Mouse (Mus musculus): ENCODE data around the gene Clmp. TPM values are rescaled to one million over a fixed set of nuclear protein-coding genes. Genes with fewer than 3 reads are reported as not detected.
"Not testable (repeated sequence)": the region's sequence is repeated elsewhere in the genome, so short reads cannot be mapped to it uniquely, and the experiment has no call there.

Clmp gene
- polyA plus RNA-seq, 1 experiment from 2014 or later = 55.9 TPM

DNA sequence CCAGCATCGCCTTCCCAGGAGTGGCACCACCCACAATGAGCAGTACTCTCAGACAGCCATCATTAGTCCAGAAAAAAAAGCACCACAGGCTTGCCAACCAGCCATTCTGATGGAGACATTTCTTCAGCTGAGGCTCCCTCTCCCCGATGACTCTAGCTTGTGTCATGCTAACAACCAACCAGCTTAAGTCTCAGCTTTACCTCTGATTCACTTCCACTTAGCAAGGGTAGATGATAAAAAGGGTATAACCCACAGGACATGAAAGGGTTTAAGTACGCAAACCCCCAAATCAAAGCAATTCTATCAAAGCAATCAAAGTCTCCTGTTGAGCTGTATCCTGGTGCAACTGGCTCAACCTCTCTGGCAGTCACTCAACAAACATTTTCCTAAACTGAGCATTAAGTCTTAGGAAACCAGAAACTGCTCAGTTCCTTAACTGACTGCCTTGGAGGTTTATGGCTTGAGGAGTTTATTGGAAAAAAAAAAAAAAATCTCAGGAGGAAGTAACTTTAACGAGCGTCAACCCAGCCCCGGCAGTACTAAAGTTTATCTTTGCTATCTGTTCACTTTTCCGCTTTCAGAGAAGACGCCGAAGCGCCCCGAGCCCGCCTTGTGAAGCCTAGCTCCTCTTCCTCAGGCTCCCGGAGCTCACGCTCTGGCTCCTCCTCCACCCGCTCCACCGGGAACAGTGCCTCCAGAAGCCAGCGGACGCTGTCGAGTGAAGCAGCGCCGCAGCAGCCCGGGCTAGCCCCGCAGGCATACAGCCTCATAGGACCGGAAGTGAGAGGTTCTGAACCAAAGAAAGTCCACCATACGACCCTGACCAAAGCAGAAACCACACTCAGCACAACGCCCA lies 96.2 kb downstream of the Clmp start:
- Histone ChIP-seq H3K9me3 (no peaks in the 10 kb centered on the region), H3K4me1 (peaks cover 30% of the 10 kb centered on the region), H3K4me2 (peak overlapping the region; percentile 14; the same call in 1 of the 2 replicates), H3K36me3 (peaks cover 37% of the 10 kb centered on the region), H3K27me3 (no peaks in the 10 kb centered on the region), H3K9ac (no peak overlapping the region), H3K4me3 (no peak overlapping the region), H3K27ac (peak overlapping the region; percentile 45)
- 36% methylated on average over 26 of the region's 26 CpGs for WGBS
- ATAC-seq (ENCODE audit: insufficient number of reproducible peaks, insufficient read depth, low FRiP score, low TSS enrichment, low read depth) = no peak

GRCm38 (mm10) chr9:40783641-40784373 lies 98.0 kb downstream of the Clmp start:
- no peak overlapping the region for H3K4me3 ChIP-seq
- ATAC-seq (ENCODE audit: insufficient number of reproducible peaks, insufficient read depth, low FRiP score, low TSS enrichment, low read depth) = no peak

GRCm38 (mm10) chr9:40784374-40784967 lies 98.7 kb downstream of the Clmp start:
- Histone ChIP-seq H3K9me3 (no peaks in the 10 kb centered on the region), H3K9ac (no peak overlapping the region), H3K36me3 (peaks cover 29% of the 10 kb centered on the region), H3K27ac (peak overlapping the region; percentile 82), H3K4me3 (no peak overlapping the region), H3K4me2 (no peak overlapping the region; the same call in 1 of the 2 replicates), H3K27me3 (no peaks in the 10 kb centered on the region), H3K4me1 (peaks cover 30% of the 10 kb centered on the region)
- 6% methylated on average over 9 of the region's 9 CpGs for WGBS
- no peak for ATAC-seq (ENCODE audit: insufficient number of reproducible peaks, insufficient read depth, low FRiP score, low TSS enrichment, low read depth)

More at GRCm38 (mm10) chr9:40783641-40784373, 98.0 kb downstream of the Clmp start:
- Histone ChIP-seq H3K27me3 (no peaks in the 10 kb centered on the region), H3K4me1 (peaks cover 30% of the 10 kb centered on the region), H3K4me2 (no peak overlapping the region), H3K36me3 (peaks cover 29% of the 10 kb centered on the region), H3K27ac (peak overlapping the region; percentile 82), H3K9me3 (no peaks in the 10 kb centered on the region), H3K9ac (no peak overlapping the region)
- WGBS = 12% methylated on average over 13 of the region's 13 CpGs

GRCm38 (mm10) chr9:40785452-40785851 lies 99.7 kb downstream of the Clmp start:
- no peak for ATAC-seq (ENCODE audit: insufficient number of reproducible peaks, insufficient read depth, low FRiP score, low TSS enrichment, low read depth)
- 0 out of 2 replicates have a peak overlapping the region, but pooled peaks have one; percentile 82 for H3K27ac ChIP-seq

DNA sequence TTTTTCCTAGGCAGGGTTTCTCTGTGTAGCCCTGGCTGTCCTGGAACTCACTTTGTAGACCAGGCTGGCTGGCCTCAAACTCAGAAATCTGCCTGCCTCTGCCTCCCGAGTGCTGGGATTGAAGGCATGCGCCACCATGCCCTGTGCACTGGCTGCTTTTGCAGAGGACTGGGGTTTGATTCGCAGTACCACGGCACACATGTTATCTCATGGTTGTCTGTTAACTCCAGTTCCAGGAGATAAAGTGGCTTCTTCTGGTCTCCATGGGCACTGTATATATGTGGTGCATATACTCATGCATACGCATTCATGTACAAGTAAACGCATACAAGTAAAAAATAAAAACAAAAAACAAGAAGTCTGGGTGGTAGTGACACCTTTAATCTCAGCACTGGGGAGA lies 101.1 kb downstream of the Clmp start:
- WGBS = 95% methylated on average over 6 of the region's 6 CpGs
- H3K9me3 ChIP-seq; H3K27ac ChIP-seq; H3K4me2 ChIP-seq; H3K36me3 ChIP-seq; ATAC-seq (ENCODE audit: insufficient number of reproducible peaks, insufficient read depth, low FRiP score, low TSS enrichment, low read depth); H3K9ac ChIP-seq; H3K4me3 ChIP-seq; H3K27me3 ChIP-seq: not testable (repeated sequence)
- H3K4me1 ChIP-seq = peaks cover 30% of the 10 kb centered on the region

More at GRCm38 (mm10) chr9:40785452-40785851, 99.7 kb downstream of the Clmp start:
- no peak overlapping the region for H3K4me3 ChIP-seq
- no peak overlapping the region for H3K4me2 ChIP-seq
- WGBS = 43% methylated on average over 6 of the region's 6 CpGs
- H3K9ac ChIP-seq = no peak overlapping the region
- no peaks in the 10 kb centered on the region for H3K27me3 ChIP-seq
- H3K4me1 ChIP-seq = peaks cover 30% of the 10 kb centered on the region
- H3K36me3 ChIP-seq = peaks cover 22% of the 10 kb centered on the region
- H3K9me3 ChIP-seq = no peaks in the 10 kb centered on the region

- 71% methylated on average over 6 of the region's 6 CpGs for WGBS
- no peak overlapping the region for H3K4me3 ChIP-seq
- no peaks in the 10 kb centered on the region for H3K36me3 ChIP-seq
- H3K9ac ChIP-seq = no peak overlapping the region
- H3K4me2 ChIP-seq = no peak overlapping the region
- no peak overlapping the region for H3K27ac ChIP-seq
- no peaks in the 10 kb centered on the region for H3K9me3 ChIP-seq
- no peak for ATAC-seq (ENCODE audit: insufficient number of reproducible peaks, insufficient read depth, low FRiP score, low TSS enrichment, low read depth)
- no peaks in the 10 kb centered on the region for H3K27me3 ChIP-seq
- no peaks in the 10 kb centered on the region for H3K4me1 ChIP-seq
Observed at GRCm38 (mm10) chr9:40791864-40792633, 106.3 kb downstream of the Clmp start.

DNA sequence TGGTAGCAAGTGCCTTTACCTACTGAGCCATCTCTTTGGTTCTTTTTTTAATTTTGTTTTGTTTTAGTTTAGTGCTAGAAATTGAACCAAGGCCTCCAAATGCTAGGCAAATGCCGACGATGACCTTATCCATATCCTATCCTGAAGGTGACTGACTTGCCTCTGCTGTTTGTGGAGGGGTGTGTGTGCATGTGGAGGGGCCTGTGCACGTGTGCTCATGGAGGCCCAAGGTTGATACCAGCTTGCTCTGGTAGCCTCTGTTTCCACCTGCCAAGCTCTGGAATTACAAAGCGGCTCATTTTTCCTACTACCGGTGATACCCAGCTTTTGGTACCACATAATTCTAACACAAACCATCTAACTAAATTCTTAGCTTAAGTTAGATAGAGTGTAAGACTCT lies 107.8 kb downstream of the Clmp start:
- H3K4me3 ChIP-seq = no peak overlapping the region
- no peak overlapping the region for H3K9ac ChIP-seq
- no peaks in the 10 kb centered on the region for H3K9me3 ChIP-seq
- no peak for ATAC-seq (ENCODE audit: insufficient number of reproducible peaks, insufficient read depth, low FRiP score, low TSS enrichment, low read depth)
- H3K36me3 ChIP-seq = no peaks in the 10 kb centered on the region
- no peak overlapping the region for H3K27ac ChIP-seq
- H3K4me1 ChIP-seq = 0 out of 2 replicates have a peak, but pooled peaks cover 1% of the 10 kb centered on the region
- no peak overlapping the region for H3K4me2 ChIP-seq
- H3K27me3 ChIP-seq = no peaks in the 10 kb centered on the region
- 93% methylated on average over 5 of the region's 5 CpGs for WGBS

DNA sequence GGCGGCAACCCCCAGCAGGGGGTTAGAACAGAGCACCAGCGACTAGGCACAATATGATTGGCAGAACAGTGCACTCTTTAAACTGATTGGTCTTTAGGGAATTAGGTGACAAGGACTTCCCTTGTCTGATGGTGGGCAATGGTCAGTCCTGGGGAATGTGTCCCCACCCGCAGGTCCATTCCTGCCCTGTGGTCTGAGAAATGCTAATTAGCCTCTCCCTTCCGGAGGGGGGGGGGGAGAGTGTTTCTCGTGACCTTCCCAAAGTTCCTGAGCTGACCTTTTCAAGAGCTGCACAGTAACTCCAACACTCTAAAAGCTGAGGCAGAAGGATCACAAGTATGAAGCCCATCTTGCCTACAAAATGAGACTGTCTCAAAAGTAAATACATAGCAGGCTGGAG lies 108.5 kb downstream of the Clmp start:
- Histone ChIP-seq H3K4me1 (0 out of 2 replicates have a peak, but pooled peaks cover 8% of the 10 kb centered on the region), H3K4me2 (no peak overlapping the region)
- 37% methylated on average over 5 of the region's 5 CpGs for WGBS

DNA sequence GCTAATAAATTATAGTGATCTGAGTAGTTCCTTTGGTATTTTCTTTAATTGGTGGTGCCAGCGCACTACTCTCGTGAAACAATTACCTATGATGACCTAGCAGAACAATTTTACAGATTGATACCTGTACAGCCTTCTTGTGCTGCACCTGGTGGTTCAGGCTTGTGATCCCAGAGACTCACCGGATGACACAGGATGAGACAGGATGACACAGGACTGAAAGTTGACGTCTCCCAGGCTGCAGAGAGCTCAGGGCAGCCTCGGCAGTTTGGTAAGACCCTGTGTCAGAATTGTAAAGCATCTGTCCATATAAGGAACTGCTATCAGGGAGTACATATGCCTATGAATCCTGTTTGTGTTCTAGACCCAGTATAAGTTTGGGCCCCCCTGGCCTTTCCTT lies 109.2 kb downstream of the Clmp start:
- 59% methylated on average over 5 of the region's 5 CpGs for WGBS
- Histone ChIP-seq H3K4me1 (0 out of 2 replicates have a peak, but pooled peaks cover 9% of the 10 kb centered on the region), H3K27ac (no peak overlapping the region), H3K4me3 (no peak overlapping the region), H3K4me2 (no peak overlapping the region), H3K27me3 (no peaks in the 10 kb centered on the region), H3K9ac (no peak overlapping the region), H3K36me3 (no peaks in the 10 kb centered on the region), H3K9me3 (no peaks in the 10 kb centered on the region)
- ATAC-seq (ENCODE audit: insufficient number of reproducible peaks, insufficient read depth, low FRiP score, low TSS enrichment, low read depth) = no peak

More for the DNA sequence above, 108.5 kb downstream of the Clmp start:
- no peak for ATAC-seq (ENCODE audit: insufficient number of reproducible peaks, insufficient read depth, low FRiP score, low TSS enrichment, low read depth)
- no peaks in the 10 kb centered on the region for H3K9me3 ChIP-seq
- H3K36me3 ChIP-seq = no peaks in the 10 kb centered on the region
- H3K9ac ChIP-seq = no peak overlapping the region
- no peak overlapping the region for H3K27ac ChIP-seq
- no peak overlapping the region for H3K4me3 ChIP-seq
- no peaks in the 10 kb centered on the region for H3K27me3 ChIP-seq

GRCm38 (mm10) chr9:40795562-40795961 lies 109.8 kb downstream of the Clmp start:
- Histone ChIP-seq H3K27me3 (no peaks in the 10 kb centered on the region), H3K36me3 (no peaks in the 10 kb centered on the region), H3K4me1 (0 out of 2 replicates have a peak, but pooled peaks cover 9% of the 10 kb centered on the region), H3K27ac (no peak overlapping the region), H3K4me2 (no peak overlapping the region), H3K4me3 (no peak overlapping the region), H3K9me3 (no peaks in the 10 kb centered on the region), H3K9ac (no peak overlapping the region)
- WGBS = 72% methylated on average over 2 of the region's 2 CpGs
- no peak for ATAC-seq (ENCODE audit: insufficient number of reproducible peaks, insufficient read depth, low FRiP score, low TSS enrichment, low read depth)

GRCm38 (mm10) chr9:40796054-40796453 lies 110.3 kb downstream of the Clmp start:
- Histone ChIP-seq H3K36me3 (no peaks in the 10 kb centered on the region), H3K4me1 (0 out of 2 replicates have a peak, but pooled peaks cover 9% of the 10 kb centered on the region), H3K27me3 (no peaks in the 10 kb centered on the region), H3K4me3 (no peak overlapping the region), H3K9ac (no peak overlapping the region), H3K27ac (no peak overlapping the region; the same call in 1 of the 2 replicates), H3K9me3 (no peaks in the 10 kb centered on the region), H3K4me2 (no peak overlapping the region)
- no peak for ATAC-seq (ENCODE audit: insufficient number of reproducible peaks, insufficient read depth, low FRiP score, low TSS enrichment, low read depth)
- WGBS = 55% methylated on average over 4 of the region's 4 CpGs
